Mouse (Mus musculus) urinary bladder, postnatal 36 days (tissue): Measurements from ENCODE around the gene Cnga4.
"Not testable (repeated sequence)": the region's sequence is repeated elsewhere in the genome, so short reads cannot be mapped to it uniquely, and the experiment has no call there.

ENCODE experiments used
- DNase-seq, 2 experiments: peaks; one replicate each; pipeline ENCODE4 v3.0.0; 2022; ENCODE audit warnings: low spot score in 2 of 2, mixed read lengths in 1 of 2

The Cnga4 gene

GRCm38 (mm10) chr7:105404268-105404667 is at the start of gene Cnga4:
Cnga4 (plus strand) TSS chr7:105404568.
- DNase-seq = no peak

- not testable (repeated sequence) for DNase-seq
Measured at GRCm38 (mm10) chr7:105356064-105356463, 48.3 kb upstream of the Cnga4 start.

GRCm38 (mm10) chr7:105356487-105356886 is 47.9 kb upstream of the Cnga4 start:
- not testable (repeated sequence) for DNase-seq

DNA sequence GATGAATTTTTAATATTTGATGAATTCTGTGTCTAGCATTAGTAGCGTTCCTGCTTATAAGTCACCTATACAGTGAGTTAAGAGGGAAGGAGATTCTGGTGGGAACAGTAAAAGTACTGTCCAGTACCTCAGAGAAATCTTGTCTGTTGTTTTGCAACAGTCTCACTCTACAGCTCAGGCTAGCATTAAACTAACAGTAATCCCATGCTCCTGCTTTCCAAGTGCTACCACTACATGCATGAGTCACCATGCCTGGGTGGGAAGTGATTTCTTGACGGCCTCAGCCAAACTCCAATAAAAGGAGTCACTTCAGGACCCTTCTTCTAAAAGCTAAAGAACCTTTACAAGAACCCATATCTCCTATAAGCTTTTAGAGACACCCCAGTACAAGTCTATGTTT is 42.7 kb upstream of the Cnga4 start:
- no peak for DNase-seq

GRCm38 (mm10) chr7:105367268-105367667 is 37.1 kb upstream of the Cnga4 start:
- no peak for DNase-seq

- DNase-seq = no peak
Measured at GRCm38 (mm10) chr7:105367930-105368329, 36.4 kb upstream of the Cnga4 start, which contains the start of gene Olfr692. Olfr692 (plus strand) TSS chr7:105368230.

GRCm38 (mm10) chr7:105368521-105368920 is 35.8 kb upstream of the Cnga4 start:
- no peak for DNase-seq

DNA sequence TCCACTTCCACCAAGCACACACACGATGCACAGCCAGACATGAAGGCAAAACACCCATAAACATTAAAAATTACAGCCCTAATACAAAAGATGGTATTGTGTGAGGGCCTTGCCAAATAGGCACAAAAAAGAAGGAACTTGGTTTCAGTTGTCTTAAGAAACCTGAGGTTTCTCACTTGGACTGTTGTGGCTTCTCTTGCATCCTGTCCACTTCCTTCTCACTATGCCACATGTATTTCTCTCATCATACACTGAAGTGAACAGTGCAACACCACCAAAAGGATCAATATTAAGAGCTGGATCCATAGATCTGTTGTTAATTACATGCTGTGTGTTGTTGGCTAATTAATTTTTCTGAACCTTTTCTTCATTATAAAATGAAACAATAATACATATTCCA is 31.5 kb upstream of the Cnga4 start:
- no peak for DNase-seq

DNA sequence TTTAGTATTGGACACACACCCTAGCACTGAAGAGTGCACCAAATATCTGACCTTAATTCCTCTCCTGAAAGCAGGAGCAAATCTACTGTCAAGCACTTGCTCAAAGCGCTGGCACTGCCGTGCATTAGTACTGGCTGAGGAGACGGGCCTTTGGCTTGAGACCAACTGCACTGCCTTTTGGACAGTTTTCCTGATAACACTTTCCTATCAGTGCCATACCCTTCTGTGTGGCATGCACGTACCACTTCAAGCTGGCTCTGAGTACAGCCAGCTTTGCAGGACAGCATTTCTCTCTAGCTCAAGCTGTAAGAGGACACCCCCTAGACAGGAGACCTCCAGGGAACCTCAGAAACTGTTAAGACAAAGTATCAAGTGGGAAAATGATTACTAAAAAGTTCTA is 30.9 kb upstream of the Cnga4 start:
- DNase-seq = no peak

DNA sequence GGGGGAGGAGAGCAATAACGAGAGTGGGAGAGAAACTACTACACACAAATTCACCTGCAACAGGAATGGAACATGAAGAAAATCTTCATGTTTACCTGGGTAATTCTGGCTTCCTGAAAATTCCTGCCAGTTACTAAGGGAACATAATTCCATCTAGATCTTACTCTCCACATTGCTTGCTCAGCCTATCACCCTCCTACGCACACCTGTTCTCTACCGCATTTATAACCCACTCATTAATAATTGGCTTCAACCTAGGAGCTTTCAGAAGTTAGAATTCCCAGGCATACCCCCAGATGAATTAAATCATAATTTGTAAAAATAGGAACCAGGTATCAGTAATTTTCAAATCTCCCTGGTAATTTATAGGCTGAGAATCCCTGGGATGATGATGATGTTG is 30.4 kb upstream of the Cnga4 start:
- DNase-seq = no peak

DNA sequence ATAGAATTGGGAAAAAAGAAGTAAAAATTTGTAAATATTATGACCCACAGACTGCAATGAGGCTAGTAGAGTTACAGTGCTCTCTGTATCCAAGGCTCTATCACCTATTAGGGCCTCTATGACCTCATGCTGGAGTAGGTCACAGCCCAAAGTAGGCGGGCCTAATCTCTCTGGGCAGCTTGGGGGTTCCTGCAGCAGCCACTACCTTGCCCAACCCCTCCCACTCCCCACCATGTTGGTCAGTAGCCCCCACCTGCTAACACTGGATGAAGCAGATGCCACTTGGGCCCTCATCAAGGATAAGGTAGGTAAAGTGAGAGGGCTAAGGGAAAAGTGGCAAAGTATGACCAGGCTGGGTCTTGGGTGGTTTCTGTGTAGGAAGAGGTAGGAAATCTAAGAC is 29.5 kb upstream of the Cnga4 start, which contains the start of gene Gm5901:
TSS of gene Gm5901 (plus strand) at position 173 of the 400 bp plus-strand sequence.
- DNase-seq = no peak

DNA sequence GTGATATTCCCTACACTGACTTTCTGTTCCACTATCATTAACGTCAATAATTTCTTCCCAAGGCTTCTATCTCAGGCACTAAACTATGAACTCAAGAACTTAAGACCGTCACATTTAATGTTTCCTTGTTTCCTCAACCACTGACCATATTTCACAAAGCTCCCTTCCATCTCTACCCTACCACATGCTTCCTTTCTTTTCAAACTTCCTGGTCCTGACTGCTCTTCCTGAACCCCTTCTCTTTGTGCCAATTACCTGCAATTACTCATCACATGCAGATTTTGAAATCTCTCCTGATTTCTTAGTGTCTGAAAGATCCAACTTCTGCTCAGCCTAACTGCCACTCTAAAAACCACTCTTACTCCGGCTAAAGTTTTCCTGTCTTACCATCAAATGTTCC is 24.0 kb upstream of the Cnga4 start:
- no peak for DNase-seq

GRCm38 (mm10) chr7:105387696-105388095 is 16.7 kb upstream of the Cnga4 start:
- no peak for DNase-seq

DNA sequence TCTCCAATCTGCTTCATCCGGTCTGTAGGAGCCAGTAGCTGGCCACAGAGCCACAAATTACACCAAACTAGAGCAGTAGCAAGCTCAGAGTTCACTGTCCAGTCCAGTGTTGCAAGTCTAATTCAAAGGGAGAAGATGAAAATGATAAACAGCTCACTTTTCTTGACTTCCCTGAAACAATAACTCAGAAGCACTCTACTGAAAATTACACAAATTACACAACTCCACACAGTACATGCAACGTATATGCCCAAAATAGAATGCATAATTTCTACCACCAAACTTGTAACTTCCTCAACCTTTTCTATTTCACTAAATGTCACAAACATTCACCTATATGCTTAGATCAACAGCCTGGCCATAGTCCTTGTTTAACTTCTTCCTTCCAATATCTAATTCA is 14.1 kb upstream of the Cnga4 start:
- DNase-seq = no peak

DNA sequence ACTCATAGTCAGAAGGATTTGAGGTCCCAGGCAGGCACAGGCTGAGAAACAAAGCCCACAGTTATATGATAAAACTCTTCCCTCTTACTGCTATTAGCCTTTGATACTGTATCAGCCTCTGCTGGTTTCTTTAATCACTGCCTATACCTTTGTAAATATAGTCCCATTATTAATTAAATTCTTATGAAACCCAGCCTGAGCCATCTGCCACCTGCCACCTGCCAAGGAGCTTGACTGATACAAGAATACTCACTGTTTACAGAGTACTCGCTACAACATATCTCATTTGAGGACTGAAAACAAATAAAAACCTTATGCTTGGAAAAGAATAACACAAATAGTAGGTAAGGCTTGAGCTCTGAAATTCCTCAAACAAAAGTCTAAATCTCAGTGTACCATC is 9.8 kb upstream of the Cnga4 start:
- DNase-seq = no peak

DNA sequence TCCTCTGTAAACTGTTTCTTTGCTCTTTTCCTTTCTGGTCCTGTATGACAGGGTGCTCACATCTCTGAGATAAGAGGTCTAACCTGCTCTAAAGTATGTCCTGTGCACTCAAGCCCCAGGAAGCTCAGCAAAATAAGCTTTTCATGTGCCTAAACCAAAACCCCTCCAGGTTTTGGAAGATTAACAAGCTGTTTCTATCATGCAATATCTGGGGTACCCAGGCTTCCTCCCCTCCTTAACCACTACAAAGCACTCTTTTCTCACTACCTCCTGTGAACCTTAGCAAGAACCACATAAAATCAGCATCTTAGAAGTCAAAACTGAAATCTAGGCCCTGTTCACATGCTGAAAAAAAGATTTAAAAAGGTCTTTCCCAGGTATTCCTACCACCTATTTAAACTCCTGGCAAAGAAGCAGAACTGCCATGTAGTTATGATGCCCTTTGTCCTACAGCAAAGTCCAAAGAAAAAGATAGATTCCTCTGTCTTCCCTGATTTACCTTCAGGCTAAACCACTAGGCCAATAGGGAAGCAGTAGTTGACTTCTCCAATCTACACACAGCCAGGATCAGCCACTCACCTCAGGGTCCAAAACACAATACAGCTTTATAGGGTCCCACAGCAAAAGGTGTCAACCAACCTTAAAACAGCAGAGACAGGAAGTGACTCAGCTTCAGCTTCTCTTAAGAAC is 9.1 kb upstream of the Cnga4 start:
- no peak for DNase-seq

DNA sequence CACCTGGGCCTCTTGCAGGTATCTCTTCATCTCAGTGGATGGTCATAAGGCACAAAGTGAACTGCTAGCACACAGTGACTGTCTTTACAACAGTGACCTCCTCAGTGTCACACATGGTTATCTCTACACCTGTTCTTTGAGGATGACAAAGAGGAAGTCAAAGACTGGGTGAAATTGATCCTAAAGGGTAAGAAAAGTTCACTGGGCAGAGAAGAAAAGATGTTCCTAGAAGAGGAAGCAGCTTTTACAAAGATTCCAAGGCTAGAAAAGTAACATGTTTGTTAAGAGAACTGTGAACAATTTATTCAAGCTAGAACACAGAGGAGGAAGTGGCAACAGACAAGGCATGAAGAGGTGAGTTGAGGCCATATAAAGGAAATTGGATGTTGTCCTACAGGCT is 8.2 kb upstream of the Cnga4 start:
- DNase-seq = no peak

DNA sequence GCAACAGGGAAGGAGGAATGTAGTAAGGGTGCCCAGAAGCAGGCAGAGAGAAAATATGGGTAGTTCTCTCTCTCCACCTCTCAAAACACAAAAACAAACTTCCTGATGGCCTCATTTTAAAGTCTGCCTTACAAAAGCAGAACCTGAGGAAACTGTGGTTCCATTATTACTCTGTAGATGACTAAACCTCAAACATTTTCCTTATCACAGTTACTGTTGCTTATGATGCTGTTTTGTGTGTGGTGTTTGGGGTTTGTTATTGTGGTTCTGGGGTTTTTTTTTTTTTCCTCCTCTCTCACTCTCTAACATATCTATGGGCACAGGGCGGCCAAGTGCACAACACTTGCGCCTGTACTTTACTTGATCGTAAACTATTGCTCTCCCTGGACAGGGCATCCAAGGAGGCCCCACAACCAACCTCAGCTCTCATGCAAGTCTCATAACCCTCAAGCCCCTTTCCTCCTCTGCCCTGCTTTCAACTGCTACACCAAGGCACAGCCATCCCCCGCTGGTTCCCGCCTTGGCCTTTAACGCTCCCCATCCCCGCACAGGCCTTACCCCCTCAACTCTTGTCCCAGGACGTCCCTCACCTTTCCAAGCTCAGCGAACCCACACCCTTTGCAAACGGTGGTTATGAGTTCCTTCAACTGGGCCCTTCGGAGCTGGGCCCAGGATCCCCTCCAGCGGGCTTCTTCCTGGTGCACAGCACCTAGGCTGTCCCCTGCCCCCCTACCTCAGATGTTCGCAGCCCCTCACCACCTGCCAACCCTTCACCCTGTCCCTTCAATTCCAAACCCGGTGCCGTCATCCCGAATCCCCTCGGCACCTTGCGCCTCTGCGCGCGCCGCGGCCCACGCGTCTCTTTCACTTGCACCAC is 5.1 kb upstream of the Cnga4 start:
- DNase-seq = peak in 1 of 2 experiments; percentile 20

DNA sequence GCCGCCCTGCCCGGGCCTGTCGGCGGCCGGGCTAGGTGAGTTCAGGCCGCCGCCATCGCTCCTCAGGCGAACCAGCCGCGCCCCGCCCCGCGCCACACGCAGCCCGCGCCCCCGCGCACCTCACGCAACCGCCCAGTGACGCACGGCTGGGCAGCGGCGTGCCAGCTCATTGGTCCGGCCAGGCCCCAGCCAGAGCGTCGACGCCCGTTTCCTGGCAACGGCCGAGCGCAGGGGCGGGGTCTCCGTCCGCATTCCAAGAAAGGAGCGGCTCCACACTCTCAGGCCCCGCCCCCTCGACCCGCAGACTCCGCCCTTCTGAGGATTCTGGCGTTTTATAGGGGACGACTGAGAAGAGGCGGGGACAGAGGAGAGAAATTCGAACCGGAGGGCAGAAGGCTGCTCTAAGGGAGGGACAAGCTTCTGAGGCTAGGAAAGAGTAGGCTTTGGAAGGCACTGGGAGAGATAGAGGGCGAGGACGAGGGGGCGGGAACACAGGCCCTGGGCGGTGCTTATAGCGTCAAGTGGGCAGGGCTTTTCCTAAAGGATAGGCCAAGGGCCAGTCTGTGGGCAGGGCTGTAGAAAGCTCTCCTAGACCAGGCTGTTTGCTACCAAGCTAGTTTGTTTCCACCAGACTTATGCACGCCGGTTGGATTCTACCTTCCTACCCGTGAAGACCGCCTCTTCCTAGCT is 4.3 kb upstream of the Cnga4 start, which contains the start of gene Fam160a2:
TSS of gene Fam160a2 (minus strand) at position 120 of the 690 bp plus-strand sequence.
- DNase-seq = peak; percentile 100

DNA sequence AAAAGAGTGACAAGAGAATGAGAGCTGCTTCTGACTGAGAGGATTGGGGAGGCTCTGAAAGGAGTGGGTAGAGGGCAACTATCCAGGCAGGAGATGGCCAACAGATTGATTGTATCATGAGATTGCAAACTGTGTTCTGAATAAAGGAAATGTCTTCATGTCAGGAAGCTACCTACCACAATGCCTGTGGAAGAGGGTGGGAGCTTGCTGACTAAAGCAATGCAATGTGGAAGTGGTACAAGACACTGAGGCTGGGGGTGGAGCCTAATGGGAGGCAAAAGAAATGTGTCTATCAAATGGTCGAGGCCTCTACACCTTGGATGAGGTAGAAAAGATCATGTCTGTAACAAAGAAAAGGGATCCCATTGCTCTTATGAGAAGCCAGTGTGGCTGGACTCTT is 2.0 kb downstream of the Cnga4 start:
- DNase-seq = no peak

GRCm38 (mm10) chr7:105411874-105412632 is 7.7 kb downstream of the Cnga4 start:
- peak; percentile 57 to 80 for DNase-seq
